Mouse (Mus musculus): ENCODE measurements around the gene Ccdc92. TPM values are rescaled to one million over a fixed set of nuclear protein-coding genes. Genes with fewer than 3 reads are reported as not detected.

Ccdc92 gene
- polyA plus RNA-seq, 2 experiments from 2014 or later = 5.3 to 6.3 TPM

Other genes starting within 250 kb of the Ccdc92 start
- gene Atp6v0a2, start 233.8 kb downstream of the Ccdc92 start, polyA plus RNA-seq (2017; shearing (Covaris generic)) = 10 to 100 TPM; 25.5 to 32.0 TPM
- not detected for gene Dnah10, start 137.3 kb downstream of the Ccdc92 start, polyA plus RNA-seq (2017; shearing (Covaris generic))
- 10 to 100 TPM in 1 of 2 experiments, 1 to 10 TPM in 1; 8.1 to 11.3 TPM for gene Zfp664, start 267 bp upstream of the Ccdc92 start, polyA plus RNA-seq (2017; shearing (Covaris generic))
- gene Rflna, start 140.8 kb upstream of the Ccdc92 start, polyA plus RNA-seq (2017; shearing (Covaris generic)) = under 1 TPM in 1 of 2 experiments, not detected in 1; 0.61 TPM